Mouse (Mus musculus) ES-E14 (cell line): Measurements from ENCODE around the gene Slc2a6. TPM values are rescaled to one million over a fixed set of nuclear protein-coding genes. Genes with fewer than 3 reads are reported as not detected.

ENCODE experiments used
- DNase-seq: peaks from one replicate; pipeline ENCODE4 v3.0.0-alpha.2; 2013; ENCODE audit warnings: low read depth, low spot score
- H3K27ac ChIP-seq: 2 replicates; pipeline ENCODE4 v1.5.1; 2012; ENCODE audit warnings: low read depth, mild to moderate bottlenecking, low read length, moderate library complexity, mixed read lengths; ENCODE audit not compliant: poor library complexity, insufficient read depth, severe bottlenecking
- H3K36me3 ChIP-seq: 2 replicates; pipeline ENCODE4 v1.6.1; 2012; ENCODE audit warnings: mild to moderate bottlenecking, low read length, moderate library complexity, mixed read lengths; ENCODE audit not compliant: control insufficient read depth, poor library complexity, insufficient read depth, severe bottlenecking
- H3K4me1 ChIP-seq, 2 experiments: fragments of 150-350 bp in 1 of 2; sonication (generic) in 1 of 2; 2 replicates each; pipeline ENCODE4 v1.6.1; 2012; ENCODE audit warnings: low read length in 2 of 2, mild to moderate bottlenecking in 1 of 2, mixed read lengths in 1 of 2; ENCODE audit not compliant: control insufficient read depth in 2 of 2, insufficient read depth in 2 of 2, poor library complexity in 1 of 2
- H3K4me3 ChIP-seq, 2 experiments: fragments of 150-350 bp in 1 of 2; sonication (generic) in 1 of 2; 2 replicates each; pipeline ENCODE4 v1.5.1; 2012; ENCODE audit warnings: low read length in 2 of 2, low read depth in 1 of 2, mild to moderate bottlenecking in 1 of 2, mixed read lengths in 1 of 2; ENCODE audit not compliant: insufficient read depth in 1 of 2, poor library complexity in 1 of 2, severe bottlenecking in 1 of 2
- H3K9ac ChIP-seq: 2 replicates; pipeline ENCODE4 v1.6.1; 2012; ENCODE audit warnings: low read depth, mild to moderate bottlenecking, low read length, mixed read lengths; ENCODE audit not compliant: poor library complexity, insufficient read depth, severe bottlenecking
- H3K9me3 ChIP-seq: fragments of 150-350 bp; sonication (generic); 2 replicates; pipeline ENCODE4 v1.6.1; 2012; ENCODE audit warnings: low read depth, mild to moderate bottlenecking, low read length; ENCODE audit not compliant: control insufficient read depth, insufficient read depth
- CHD2 ChIP-seq: IDR thresholded peaks from 2 replicates; pipeline ENCODE4 v1.6.1; 2014; ENCODE audit warnings: mild to moderate bottlenecking, low read depth, low read length, inconsistent platforms
- HCFC1 ChIP-seq: IDR thresholded peaks from 2 replicates; pipeline ENCODE4 v1.6.1; 2012; ENCODE audit warnings: low read length, inconsistent platforms, borderline replicate concordance; ENCODE audit not compliant: insufficient read depth
- MAFK ChIP-seq: IDR thresholded peaks from 2 replicates; pipeline ENCODE4 v1.6.1; 2014; ENCODE audit warnings: mild to moderate bottlenecking, low read depth, low read length, inconsistent platforms; ENCODE audit not compliant: insufficient read depth
- ZC3H11A ChIP-seq: IDR thresholded peaks from 2 replicates; pipeline ENCODE4 v1.6.1; 2012; ENCODE audit warnings: low read depth, mild to moderate bottlenecking, inconsistent platforms, low read length, borderline replicate concordance
- ZNF384 ChIP-seq: IDR thresholded peaks from 2 replicates; pipeline ENCODE4 v1.6.1; 2012; ENCODE audit warnings: low read depth, low read length, inconsistent platforms
- in situ Hi-C, 2 experiments: fragments of 600-800 bp; cut with MboI; formaldehyde crosslinking; loops; one replicate each; pipeline ENCODE4 v1.15.1; 2025; ENCODE audit warnings: low sequenced_read_pairs in 2 of 2, inconsistent platforms in 1 of 2; ENCODE audit not compliant: unreplicated experiment in 2 of 2
- total RNA-seq: library from RNA; depleted of rRNA; stranded (reverse); fragments of 300-350 nt; gene quantifications from 2 replicates; pipeline ENCODE4 v1.2.3, GENCODE M21; 2012

The Slc2a6 gene
- total RNA-seq, 1 experiment, result 1.2 TPM

DNA sequence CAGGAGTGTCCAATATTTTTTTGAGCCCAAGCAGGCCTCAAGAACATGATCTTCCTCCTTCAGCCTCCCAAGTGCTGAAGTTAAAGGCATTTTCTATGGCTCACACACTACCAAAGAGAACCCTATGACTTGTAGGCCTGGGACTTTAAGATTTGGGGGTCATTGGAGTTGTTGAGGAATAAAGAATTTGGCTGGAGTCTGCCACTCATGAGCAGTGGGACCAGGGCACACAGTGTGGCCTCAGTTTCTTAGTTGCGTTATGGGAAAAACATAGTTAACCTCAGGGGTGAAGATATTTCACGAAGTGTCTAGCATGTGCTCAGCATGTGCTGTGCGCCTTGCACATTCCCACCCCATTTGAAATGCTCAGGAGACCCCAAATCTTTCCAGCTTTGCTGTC is 1.5 kb downstream of the Slc2a6 start:
- no peak for TF ChIP-seq HCFC1
- TF ChIP-seq MAFK, result no peak
- TF ChIP-seq CHD2, result no peak
- no peak for TF ChIP-seq ZC3H11A
- no peak for TF ChIP-seq ZNF384
- H3K27ac ChIP-seq, result no peak overlapping the region
- no peak overlapping the region for H3K9ac ChIP-seq
- H3K4me3 ChIP-seq, result no peak overlapping the region
- peaks cover 0 to 3% of the 10 kb centered on the region in 2 experiments; a peak in 1 of 4 replicates for H3K4me1 ChIP-seq
- in situ Hi-C loops, result no loop called here
- no peaks in the 10 kb centered on the region for H3K9me3 ChIP-seq
- no peaks in the 10 kb centered on the region; the same call in 1 of the 2 replicates for H3K36me3 ChIP-seq
- DNase-seq, result no peak

DNA sequence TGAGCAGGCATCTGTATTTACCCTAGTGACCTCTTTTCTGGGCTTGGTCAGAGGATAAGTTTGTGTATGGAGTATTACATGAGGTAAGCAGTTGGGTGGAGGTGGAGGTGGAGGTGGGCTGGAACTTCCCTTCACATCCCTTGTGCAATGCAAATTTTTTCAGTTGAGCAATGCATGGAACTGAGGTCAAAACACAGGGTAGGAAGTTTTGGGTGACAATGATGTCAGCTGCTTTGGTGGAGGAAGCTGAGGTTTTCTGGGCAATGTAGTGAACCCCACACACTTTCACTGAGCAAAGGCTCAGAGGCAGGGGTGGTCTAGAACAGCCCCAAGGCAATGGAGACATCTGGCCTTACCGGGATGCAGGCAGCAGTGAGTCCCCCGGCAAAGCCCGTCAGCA is 2.3 kb downstream of the Slc2a6 start:
- no peak overlapping the region for H3K9ac ChIP-seq
- in situ Hi-C loops, result no loop called here
- no peaks in the 10 kb centered on the region for H3K9me3 ChIP-seq
- TF ChIP-seq ZNF384 (no peak), CHD2 (no peak), MAFK (no peak), ZC3H11A (no peak), HCFC1 (no peak)
- peaks cover 0 to 3% of the 10 kb centered on the region in 2 experiments; a peak in 1 of 4 replicates for H3K4me1 ChIP-seq
- no peaks in the 10 kb centered on the region; the same call in 1 of the 2 replicates for H3K36me3 ChIP-seq
- no peak for DNase-seq
- no peak overlapping the region for H3K27ac ChIP-seq
- no peak overlapping the region for H3K4me3 ChIP-seq

DNA sequence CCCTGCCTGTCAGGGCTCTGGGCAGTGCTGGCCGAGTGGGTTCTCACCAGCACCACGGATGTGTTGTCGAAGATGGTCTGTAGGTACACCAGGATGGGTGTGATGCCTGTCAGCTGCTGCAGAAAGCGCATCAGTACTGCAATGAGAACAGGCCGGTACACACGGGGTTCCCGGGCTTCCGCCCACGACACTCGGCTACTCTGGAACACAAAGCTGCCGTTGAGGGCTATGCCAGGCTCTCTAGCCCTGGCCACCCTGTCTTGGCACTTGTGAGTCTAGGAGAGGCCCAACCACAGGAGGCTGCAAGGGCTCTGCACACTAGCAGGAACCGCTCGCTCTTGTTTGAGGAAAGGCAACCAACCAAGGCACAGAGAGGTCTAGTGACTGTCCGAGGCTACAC is 3.7 kb downstream of the Slc2a6 start:
- TF ChIP-seq ZC3H11A (no peak), ZNF384 (no peak), HCFC1 (no peak), CHD2 (no peak), MAFK (no peak)
- no peak overlapping the region for H3K9ac ChIP-seq
- H3K27ac ChIP-seq, result no peak overlapping the region
- in situ Hi-C loops, result no loop called here
- no peaks in the 10 kb centered on the region; the same call in 1 of the 2 replicates for H3K36me3 ChIP-seq
- no peak for DNase-seq
- H3K4me1 ChIP-seq, result peaks cover 0 to 3% of the 10 kb centered on the region in 2 experiments; a peak in 1 of 4 replicates
- no peak overlapping the region for H3K4me3 ChIP-seq
- H3K9me3 ChIP-seq, result no peaks in the 10 kb centered on the region

DNA sequence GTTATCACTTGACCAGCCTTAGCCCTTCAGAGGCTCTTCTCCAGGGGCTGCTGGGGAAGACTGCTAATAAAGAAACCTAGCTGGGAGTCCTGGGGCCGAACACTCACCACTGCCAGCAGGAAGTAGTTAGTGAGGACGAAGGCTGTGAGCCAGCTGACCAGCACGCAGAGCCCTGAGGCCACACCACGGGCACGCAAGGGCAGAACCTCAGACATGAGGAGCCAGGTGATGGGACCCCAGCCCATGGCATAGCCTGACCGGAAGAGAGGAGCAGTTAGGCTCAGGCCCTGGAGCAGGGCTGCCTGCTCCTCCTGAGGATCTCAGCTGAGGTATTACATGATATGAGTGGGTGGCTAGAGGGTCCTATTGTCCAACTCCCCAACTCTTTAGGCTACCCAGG is 5.2 kb downstream of the Slc2a6 start:
- DNase-seq, result no peak
- in situ Hi-C loops, result no loop called here
- no peaks in the 10 kb centered on the region for H3K4me1 ChIP-seq
- H3K27ac ChIP-seq, result no peak overlapping the region
- no peaks in the 10 kb centered on the region for H3K9me3 ChIP-seq
- H3K36me3 ChIP-seq, result no peaks in the 10 kb centered on the region; the same call in 1 of the 2 replicates
- H3K4me3 ChIP-seq, result no peak overlapping the region
- no peak overlapping the region for H3K9ac ChIP-seq
- no peak for TF ChIP-seq ZC3H11A
- TF ChIP-seq HCFC1, result no peak
- TF ChIP-seq ZNF384, result no peak
- no peak for TF ChIP-seq CHD2
- no peak for TF ChIP-seq MAFK

DNA sequence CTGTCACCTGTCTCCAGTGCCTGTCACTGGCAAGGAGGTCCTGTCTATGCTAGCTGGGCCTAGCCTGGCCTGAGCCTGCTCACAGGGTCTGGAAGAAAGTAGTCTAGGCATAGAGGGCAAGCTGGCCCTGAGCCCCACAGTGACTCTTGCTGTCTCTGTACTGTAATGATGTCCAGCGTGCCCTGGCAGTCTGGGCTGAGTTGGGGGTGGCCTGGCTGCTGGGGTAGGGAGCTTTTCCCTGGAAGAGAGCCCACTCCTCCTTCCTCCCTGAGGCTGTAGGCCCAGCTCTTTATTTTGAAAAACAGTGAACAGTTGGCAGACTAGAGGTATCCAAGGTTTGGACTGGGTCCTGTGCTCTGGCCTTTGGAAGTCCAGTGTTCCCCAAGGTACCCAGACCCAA is 6.7 kb downstream of the Slc2a6 start:
- no peak overlapping the region for H3K4me3 ChIP-seq
- H3K9ac ChIP-seq, result no peak overlapping the region
- in situ Hi-C loops, result no loop called here
- TF ChIP-seq MAFK (no peak), CHD2 (no peak), ZC3H11A (no peak), ZNF384 (no peak)
- H3K9me3 ChIP-seq, result no peaks in the 10 kb centered on the region
- H3K4me1 ChIP-seq, result no peaks in the 10 kb centered on the region
- peaks cover 2% of the 10 kb centered on the region; the same call in 1 of the 2 replicates for H3K36me3 ChIP-seq
- no peak for DNase-seq
- no peak overlapping the region for H3K27ac ChIP-seq
